Mouse (Mus musculus) spleen, adult 2 months (tissue): ENCODE results near the gene Prdm9. TPM values are rescaled to one million over a fixed set of nuclear protein-coding genes. Genes with fewer than 3 reads are reported as not detected.
A peak's percentile ranks its signal among the peaks of the same experiment; 100 is the strongest.

Source experiments
- DNase-seq, 2 experiments: peaks; one replicate each; pipeline versions ENCODE4 v3.0.0 to v3.0.0-alpha.2; 2012 to 2021; ENCODE audit warnings: low spot score in 2 of 2, low read depth in 1 of 2
- H3K27ac ChIP-seq: fragments of 200-500 bp; 2 replicates; pipeline ENCODE4 v1.5.1; 2012; ENCODE audit warnings: low read length, inconsistent platforms; ENCODE audit not compliant: insufficient read depth
- H3K27me3 ChIP-seq: fragments of 200-500 bp; 2 replicates; pipeline ENCODE4 v1.6.1; 2012; ENCODE audit warnings: mild to moderate bottlenecking, moderate library complexity, low read length, inconsistent platforms; ENCODE audit not compliant: control insufficient read depth, insufficient read depth
- H3K36me3 ChIP-seq: fragments of 200-500 bp; 2 replicates; pipeline ENCODE4 v1.6.1; 2012; ENCODE audit warnings: mild to moderate bottlenecking, low read length, inconsistent platforms; ENCODE audit not compliant: control insufficient read depth, insufficient read depth
- H3K4me1 ChIP-seq: fragments of 200-500 bp; 2 replicates; pipeline ENCODE4 v1.6.1; 2011; ENCODE audit warnings: inconsistent platforms; ENCODE audit not compliant: control insufficient read depth, insufficient read depth, insufficient read length
- H3K4me3 ChIP-seq: fragments of 200-500 bp; 2 replicates; pipeline ENCODE4 v1.5.1; 2011; ENCODE audit warnings: mild to moderate bottlenecking, inconsistent platforms; ENCODE audit not compliant: insufficient read depth, insufficient read length; ENCODE audit errors: extremely low read depth
- CTCF ChIP-seq: fragments of 200-500 bp; IDR thresholded peaks from 2 replicates; pipeline ENCODE4 v1.5.1; 2011; ENCODE audit warnings: mild to moderate bottlenecking, inconsistent platforms; ENCODE audit not compliant: insufficient read depth, insufficient read length, insufficient replicate concordance; ENCODE audit errors: extremely low read depth
- POLR2A ChIP-seq: fragments of 200-500 bp; IDR thresholded peaks from 2 replicates; pipeline ENCODE4 v1.6.1; 2011; ENCODE audit warnings: low read depth, low read length, inconsistent platforms
- WGBS: fragments of 180-500 bp; shearing (Covaris S2); methylation state at CpG from one replicate; pipeline ENCODE4 v1.1.7; 2018; 5-methylcytosine and 5-hydroxymethylcytosine counted together
- polyA plus RNA-seq: library from polyadenylated mRNA; depleted of rRNA; stranded (reverse); fragments of >200 nt; gene quantifications from 2 replicates; pipeline ENCODE4 v1.2.3, GENCODE M21; 2012

The Prdm9 gene
- polyA plus RNA-seq, 1 experiment: 2.3 TPM

GRCm38 (mm10) chr17:15579410-15580071 is 15.4 kb upstream of the Prdm9 start:
- Histone ChIP-seq H3K27ac (no peak overlapping the region), H3K4me1 (no peaks in the 10 kb centered on the region), H3K36me3 (no peaks in the 10 kb centered on the region), H3K27me3 (peaks cover 4% of the 10 kb centered on the region), H3K4me3 (no peak overlapping the region)
- TF ChIP-seq POLR2A (no peak), CTCF (no peak)
- no peak for DNase-seq
- 89% methylated on average over 7 of the region's 7 CpGs for WGBS

GRCm38 (mm10) chr17:15577291-15577694 is 13.1 kb upstream of the Prdm9 start:
- no peak overlapping the region for H3K27ac ChIP-seq
- peaks cover 6% of the 10 kb centered on the region for H3K27me3 ChIP-seq
- no peak overlapping the region for H3K4me3 ChIP-seq
- no peaks in the 10 kb centered on the region for H3K36me3 ChIP-seq
- 4% methylated on average over 32 of the region's 32 CpGs for WGBS
- H3K4me1 ChIP-seq: no peaks in the 10 kb centered on the region
- TF ChIP-seq CTCF: no peak
- TF ChIP-seq POLR2A: no peak
- peak in 1 of 2 experiments; percentile 16 for DNase-seq

GRCm38 (mm10) chr17:15575056-15575455 is 10.9 kb upstream of the Prdm9 start:
- 70% methylated on average over 1 of the region's 1 CpGs for WGBS
- no peak for DNase-seq
- Histone ChIP-seq H3K4me3 (no peak overlapping the region), H3K4me1 (no peaks in the 10 kb centered on the region), H3K36me3 (no peaks in the 10 kb centered on the region), H3K27ac (no peak overlapping the region), H3K27me3 (peaks cover 6% of the 10 kb centered on the region; the same call in 1 of the 2 replicates)
- no peak for TF ChIP-seq POLR2A
- TF ChIP-seq CTCF: no peak

GRCm38 (mm10) chr17:15566908-15567307 is 2.8 kb upstream of the Prdm9 start:
- Histone ChIP-seq H3K4me3 (no peak overlapping the region), H3K27me3 (no peaks in the 10 kb centered on the region), H3K27ac (no peak overlapping the region), H3K36me3 (no peaks in the 10 kb centered on the region), H3K4me1 (no peaks in the 10 kb centered on the region)
- WGBS: 84% methylated on average over 5 of the region's 5 CpGs
- DNase-seq: no peak
- TF ChIP-seq POLR2A: no peak
- TF ChIP-seq CTCF: no peak

- Histone ChIP-seq H3K36me3 (no peaks in the 10 kb centered on the region), H3K4me3 (peak overlapping the region; percentile 30; the same call in 1 of the 2 replicates), H3K27ac (no peak overlapping the region), H3K4me1 (no peaks in the 10 kb centered on the region), H3K27me3 (no peaks in the 10 kb centered on the region)
- TF ChIP-seq POLR2A: no peak
- TF ChIP-seq CTCF: no peak
- peak in 1 of 2 experiments; percentile 4 for DNase-seq
- WGBS: 49% methylated on average over 12 of the region's 12 CpGs
Measured at GRCm38 (mm10) chr17:15564928-15565300, 760 bp upstream of the Prdm9 start.

GRCm38 (mm10) chr17:15559946-15560345 is 4.2 kb downstream of the Prdm9 start:
- H3K36me3 ChIP-seq: no peaks in the 10 kb centered on the region
- H3K4me3 ChIP-seq: no peak overlapping the region
- no peaks in the 10 kb centered on the region for H3K4me1 ChIP-seq
- no peaks in the 10 kb centered on the region for H3K27me3 ChIP-seq
- DNase-seq: no peak
- WGBS: 97% methylated on average over 2 of the region's 2 CpGs
- no peak overlapping the region for H3K27ac ChIP-seq
- TF ChIP-seq POLR2A (no peak), CTCF (no peak)

GRCm38 (mm10) chr17:15549713-15550112 is 14.4 kb downstream of the Prdm9 start:
- Histone ChIP-seq H3K27ac (no peak overlapping the region), H3K36me3 (peaks cover 6% of the 10 kb centered on the region), H3K4me1 (no peaks in the 10 kb centered on the region), H3K4me3 (no peak overlapping the region), H3K27me3 (no peaks in the 10 kb centered on the region)
- no peak for DNase-seq
- WGBS: 94% methylated on average over 1 of the region's 1 CpGs
- TF ChIP-seq CTCF: no peak
- no peak for TF ChIP-seq POLR2A
